Mouse (Mus musculus) forebrain, postnatal 0 days (tissue): Measurements from ENCODE around the gene Pik3r6. TPM values are rescaled to one million over a fixed set of nuclear protein-coding genes. Genes with fewer than 3 reads are reported as not detected.

Source experiments
- ATAC-seq: fragments of 200-750 bp; cut with Nextera tagmentation; 2 replicates; pipeline ENCODE4 v1.8.0; 2017; ENCODE audit warnings: mild to moderate bottlenecking, moderate library complexity
- DNase-seq: peaks from one replicate; pipeline ENCODE4 v3.0.0-alpha.2; 2015
- H3K27ac ChIP-seq: fragments of 300-500 bp; sonication (generic); 2 replicates; pipeline ENCODE4 v1.5.1; 2014; ENCODE audit warnings: low read depth, mild to moderate bottlenecking, antibody characterized with exemption, low read length, moderate library complexity, mixed read lengths
- H3K27me3 ChIP-seq: fragments of 300-500 bp; sonication (generic); 2 replicates; pipeline ENCODE4 v1.6.1; 2014; ENCODE audit warnings: mild to moderate bottlenecking, low read length, mixed read lengths; ENCODE audit not compliant: insufficient read depth
- H3K36me3 ChIP-seq: fragments of 300-500 bp; sonication (generic); 2 replicates; pipeline ENCODE4 v1.6.1; 2014; ENCODE audit warnings: mild to moderate bottlenecking, moderate library complexity; ENCODE audit not compliant: insufficient read depth
- H3K4me1 ChIP-seq: fragments of 300-500 bp; sonication (generic); 2 replicates; pipeline ENCODE4 v1.6.1; 2014; ENCODE audit warnings: antibody characterized with exemption; ENCODE audit not compliant: insufficient read depth
- H3K4me2 ChIP-seq: fragments of 300-500 bp; sonication (generic); 2 replicates; pipeline ENCODE4 v1.6.1; 2014; ENCODE audit warnings: low read depth, mild to moderate bottlenecking, moderate library complexity
- H3K4me3 ChIP-seq: fragments of 300-500 bp; sonication (generic); 2 replicates; pipeline ENCODE4 v1.5.1; 2014; ENCODE audit warnings: low read depth, low read length, mixed read lengths
- H3K9ac ChIP-seq: fragments of 300-500 bp; sonication (generic); 2 replicates; pipeline ENCODE4 v1.6.1; 2014; ENCODE audit warnings: mild to moderate bottlenecking
- H3K9me3 ChIP-seq: fragments of 300-500 bp; sonication (generic); 2 replicates; pipeline ENCODE4 v1.6.1; 2016; ENCODE audit warnings: low read length
- CTCF ChIP-seq: sonication (generic); IDR thresholded peaks from 2 replicates; pipeline ENCODE4 v1.5.1; 2016; ENCODE audit warnings: antibody characterized with exemption, control low read depth, low read depth
- WGBS: fragments of 180-500 bp; shearing (Covaris S2); extraction: QIAGEN DNeasy Blood & Tissue Kit; methylation state at CpG from one replicate; pipeline ENCODE4 v1.1.7; 2014; 5-methylcytosine and 5-hydroxymethylcytosine counted together
- polyA plus RNA-seq: library from polyadenylated mRNA; unstranded; fragments of >200 nt; fragmentation: Nextera tagmentation; extraction: Ambion mirVana; gene quantifications from 2 replicates; pipeline ENCODE4 v1.2.1, GENCODE M21; 2015
- total RNA-seq: library from RNA; depleted of rRNA; stranded (reverse); fragments of >200 nt; gene quantifications from 2 replicates; pipeline ENCODE4 v1.2.3, GENCODE M21; 2014

Gene Pik3r6
- total and polyA plus RNA-seq, 2 experiments from 2014 or later = 1.5 to 1.8 TPM

DNA sequence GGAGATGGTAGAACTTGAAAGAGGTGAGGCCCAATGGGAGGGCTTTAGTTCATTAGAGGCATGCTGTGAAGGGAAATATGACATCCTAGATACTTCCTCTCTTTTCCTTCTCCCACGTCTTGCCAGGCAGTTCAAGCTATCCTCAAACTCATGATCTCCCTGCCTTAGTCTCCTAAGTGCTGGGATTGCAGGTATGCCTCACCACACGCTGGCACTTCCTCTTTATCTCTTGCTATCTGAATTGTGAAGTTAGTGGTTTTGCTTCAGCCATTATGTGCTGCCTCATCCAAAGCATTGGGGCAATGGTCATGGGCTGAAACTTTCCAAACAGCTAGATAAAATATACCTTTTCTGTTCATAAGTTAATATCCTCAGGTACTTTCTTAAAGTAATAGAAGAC lies 6.4 kb downstream of the Pik3r6 start:
- Histone ChIP-seq H3K4me1 (no peaks in the 10 kb centered on the region), H3K27ac (no peak overlapping the region), H3K4me2 (no peak overlapping the region), H3K9ac (no peak overlapping the region), H3K4me3 (no peak overlapping the region), H3K27me3 (no peaks in the 10 kb centered on the region), H3K9me3 (no peaks in the 10 kb centered on the region), H3K36me3 (no peaks in the 10 kb centered on the region)
- TF ChIP-seq CTCF = no peak
- DNase-seq (no peak), ATAC-seq (no peak)
- WGBS = 70% methylated on average over 2 of the region's 2 CpGs

DNA sequence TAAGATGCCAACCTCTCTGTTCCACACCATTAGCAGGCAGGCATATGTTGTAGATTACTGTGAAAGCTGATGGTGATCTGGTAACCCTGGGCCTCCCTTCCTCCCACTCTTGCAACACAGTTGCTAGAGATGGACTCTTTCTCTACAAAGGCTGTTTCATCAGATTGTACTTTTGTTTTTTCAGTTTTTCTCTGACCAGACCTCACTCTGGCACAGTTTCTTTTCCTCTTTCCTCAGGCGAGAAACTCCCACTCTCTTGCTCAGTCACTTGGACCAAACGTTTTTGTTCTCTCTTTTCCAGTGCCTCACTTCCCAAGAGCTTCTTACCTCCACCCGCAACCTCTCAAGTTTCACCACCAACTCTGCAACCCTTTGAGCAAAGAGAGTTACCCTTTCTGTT lies 11.2 kb downstream of the Pik3r6 start:
- Histone ChIP-seq H3K4me2 (no peak overlapping the region), H3K4me1 (no peaks in the 10 kb centered on the region), H3K27me3 (no peaks in the 10 kb centered on the region), H3K9me3 (no peaks in the 10 kb centered on the region), H3K27ac (no peak overlapping the region), H3K4me3 (no peak overlapping the region), H3K9ac (no peak overlapping the region), H3K36me3 (no peaks in the 10 kb centered on the region)
- DNase-seq = no peak
- ATAC-seq = no peak
- 37% methylated on average over 3 of the region's 3 CpGs for WGBS
- TF ChIP-seq CTCF = no peak

DNA sequence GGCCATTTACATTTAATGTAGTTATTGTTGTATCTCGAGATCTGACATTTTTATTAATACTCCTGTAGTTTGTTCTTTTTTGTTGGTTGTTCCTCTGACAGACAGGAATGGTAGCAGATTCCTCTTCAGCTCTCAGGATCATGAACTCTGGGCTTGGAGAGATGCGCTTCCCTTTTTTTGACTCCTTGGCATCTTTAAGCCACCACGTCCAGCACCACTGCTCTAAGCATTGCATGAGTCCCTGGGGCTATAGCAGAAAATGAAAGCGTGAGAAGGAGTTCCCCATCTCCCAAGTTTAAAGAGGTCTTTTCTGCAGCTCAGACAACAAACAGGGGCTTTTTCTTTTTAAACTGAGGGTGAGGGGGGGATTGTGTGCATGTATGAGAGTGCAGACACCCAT lies 16.5 kb downstream of the Pik3r6 start:
- H3K36me3 ChIP-seq = no peaks in the 10 kb centered on the region
- H3K9ac ChIP-seq = no peak overlapping the region
- H3K27ac ChIP-seq = no peak overlapping the region
- H3K4me2 ChIP-seq = no peak overlapping the region
- no peaks in the 10 kb centered on the region for H3K27me3 ChIP-seq
- no peak overlapping the region for H3K4me3 ChIP-seq
- H3K4me1 ChIP-seq = no peaks in the 10 kb centered on the region
- TF ChIP-seq CTCF = no peak
- 91% methylated on average over 4 of the region's 4 CpGs for WGBS
- ATAC-seq = no peak
- H3K9me3 ChIP-seq = no peaks in the 10 kb centered on the region
- DNase-seq = no peak

DNA sequence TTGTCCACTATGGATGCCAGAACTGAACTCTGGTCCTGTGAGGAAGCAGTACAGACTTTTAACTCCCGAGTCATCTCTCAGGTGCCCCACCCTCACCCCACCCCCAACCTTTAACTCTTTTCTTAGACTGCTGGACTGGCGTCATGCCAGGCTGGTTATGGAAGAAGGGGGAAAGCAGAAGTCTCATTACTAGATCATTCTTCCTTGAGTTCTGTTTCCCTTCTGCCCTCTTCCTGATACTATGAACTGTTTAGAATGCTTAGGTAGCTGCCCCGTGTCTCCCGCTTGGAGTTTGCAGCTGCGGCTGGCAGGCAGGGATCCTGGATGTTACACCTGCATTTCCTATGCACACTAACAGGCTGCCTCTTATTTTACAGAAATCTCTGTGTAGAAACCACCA lies 17.0 kb downstream of the Pik3r6 start:
- no peak overlapping the region for H3K9ac ChIP-seq
- no peak overlapping the region for H3K4me2 ChIP-seq
- 88% methylated on average over 5 of the region's 5 CpGs for WGBS
- H3K27me3 ChIP-seq = no peaks in the 10 kb centered on the region
- no peak overlapping the region for H3K27ac ChIP-seq
- no peak for TF ChIP-seq CTCF
- H3K36me3 ChIP-seq = no peaks in the 10 kb centered on the region
- no peak for ATAC-seq
- DNase-seq = no peak
- no peaks in the 10 kb centered on the region for H3K4me1 ChIP-seq
- H3K4me3 ChIP-seq = no peak overlapping the region
- no peaks in the 10 kb centered on the region for H3K9me3 ChIP-seq

DNA sequence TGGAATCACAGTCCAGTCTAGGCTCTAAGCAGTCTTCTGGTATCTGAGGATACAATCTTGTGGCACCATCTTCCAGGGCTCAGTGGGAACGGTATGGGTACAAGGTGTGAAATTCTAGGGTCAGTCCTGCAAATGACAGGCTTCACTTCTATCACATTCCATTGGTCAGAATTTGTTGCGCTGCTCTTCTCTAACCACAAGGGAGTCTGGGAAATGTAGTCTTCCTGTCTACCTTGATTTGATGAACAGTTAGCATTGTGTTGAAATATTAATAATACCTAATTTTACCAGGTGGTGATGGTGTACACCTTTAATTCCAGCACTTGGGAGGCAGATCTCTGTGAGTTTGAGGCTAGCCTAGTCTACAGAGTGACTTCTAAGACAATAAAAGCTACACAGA lies 17.6 kb downstream of the Pik3r6 start:
- WGBS = 97% methylated on average over 2 of the region's 2 CpGs

DNA sequence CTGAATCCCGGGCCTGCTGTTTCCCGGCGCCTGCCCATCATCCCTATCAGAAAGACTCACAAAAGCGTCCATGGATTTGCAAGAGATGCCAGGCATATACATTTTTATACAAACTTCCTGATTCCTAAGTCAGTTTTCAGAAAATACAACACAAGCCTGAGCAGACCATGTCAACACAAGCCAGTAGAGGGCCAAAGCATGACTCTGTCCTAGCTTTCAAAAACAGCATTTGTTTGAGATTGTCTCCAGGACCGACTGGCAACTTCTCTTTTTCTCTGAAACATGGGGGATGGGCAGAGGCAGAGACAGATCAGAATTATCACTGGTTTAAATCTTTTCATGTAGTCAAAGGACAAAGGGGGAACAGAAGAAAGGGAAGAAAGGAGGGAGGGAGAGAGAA lies 18.5 kb downstream of the Pik3r6 start:
- ATAC-seq = no peak
- WGBS = 82% methylated on average over 5 of the region's 5 CpGs
- H3K27me3 ChIP-seq = no peaks in the 10 kb centered on the region

More for the DNA sequence above, 17.6 kb downstream of the Pik3r6 start:
- ATAC-seq (no peak), DNase-seq (no peak)
- Histone ChIP-seq H3K4me1 (no peaks in the 10 kb centered on the region), H3K4me3 (no peak overlapping the region), H3K9me3 (no peaks in the 10 kb centered on the region), H3K4me2 (no peak overlapping the region), H3K27me3 (no peaks in the 10 kb centered on the region), H3K36me3 (no peaks in the 10 kb centered on the region), H3K9ac (no peak overlapping the region), H3K27ac (no peak overlapping the region)
- no peak for TF ChIP-seq CTCF

DNA sequence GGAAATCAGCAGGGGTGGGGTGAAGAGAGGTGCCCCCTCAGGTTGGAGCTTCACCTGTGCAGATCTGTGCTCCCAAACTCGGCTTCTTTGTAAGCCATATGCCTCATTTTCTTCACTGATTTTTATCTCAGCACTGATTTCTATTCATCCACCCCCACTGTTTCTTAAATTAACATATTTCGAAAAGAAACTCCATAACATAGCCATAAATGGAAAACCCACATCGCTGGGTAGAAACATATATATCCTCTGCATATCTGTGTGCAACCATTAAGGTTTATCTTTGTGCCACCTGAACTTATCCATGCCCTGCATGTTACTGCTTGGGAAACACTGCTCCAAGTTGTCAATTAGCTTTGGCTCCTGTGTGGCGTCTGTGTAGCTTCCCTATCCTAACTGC lies 23.6 kb downstream of the Pik3r6 start:
- Histone ChIP-seq H3K4me3 (no peak overlapping the region), H3K4me1 (no peaks in the 10 kb centered on the region), H3K9ac (no peak overlapping the region), H3K36me3 (no peaks in the 10 kb centered on the region), H3K27me3 (no peaks in the 10 kb centered on the region), H3K4me2 (no peak overlapping the region), H3K27ac (peak overlapping the region; percentile 57), H3K9me3 (no peaks in the 10 kb centered on the region)
- ATAC-seq = no peak; the same call in 1 of the 2 replicates
- peak; percentile 23 for DNase-seq
- TF ChIP-seq CTCF = no peak
- 65% methylated on average over 4 of the region's 4 CpGs for WGBS

More for the DNA sequence above, 18.5 kb downstream of the Pik3r6 start:
- H3K9me3 ChIP-seq = no peaks in the 10 kb centered on the region
- no peak for DNase-seq
- H3K9ac ChIP-seq = no peak overlapping the region
- no peak overlapping the region for H3K27ac ChIP-seq
- no peak for TF ChIP-seq CTCF
- H3K36me3 ChIP-seq = no peaks in the 10 kb centered on the region
- H3K4me3 ChIP-seq = no peak overlapping the region
- no peak overlapping the region for H3K4me2 ChIP-seq
- no peaks in the 10 kb centered on the region for H3K4me1 ChIP-seq
